Mouse (Mus musculus): ENCODE results near the gene Gng12.

DNA sequence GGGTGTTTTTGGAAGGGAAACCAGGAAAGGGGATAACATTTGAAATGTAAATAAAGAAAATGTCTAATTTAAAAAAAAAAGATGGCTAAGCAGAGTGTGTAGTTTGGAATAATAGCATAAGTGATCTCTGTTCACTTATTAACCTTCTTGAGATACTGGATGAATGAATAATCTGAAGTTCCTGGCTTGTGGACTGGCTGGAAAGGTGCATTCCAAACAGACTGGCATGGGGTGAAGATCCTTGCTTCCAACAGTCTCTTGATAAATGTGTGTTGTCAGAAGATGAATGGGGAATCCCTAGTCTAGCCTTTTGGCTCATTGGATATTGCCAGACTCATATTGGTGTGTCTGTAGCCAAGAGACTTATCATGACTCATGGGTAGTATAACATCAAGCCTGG, 40.0 kb upstream of the Gng12 start:
- no peak for TF ChIP-seq EP300 (optimal IDR thresholded peaks at IDR 0.05)
- no peak for TF ChIP-seq CTCF (IDR thresholded peaks at IDR 0.05; ENCODE audit: low read depth)

All from stomach, postnatal 0 days (tissue).